Mouse (Mus musculus): Measurements from ENCODE around the gene Suox.
A peak's percentile ranks its signal among the peaks of the same experiment; 100 is the strongest.
"Not testable (repeated sequence)": the region's sequence is repeated elsewhere in the genome, so short reads cannot be mapped to it uniquely, and the experiment has no call there.

Suox gene

DNA sequence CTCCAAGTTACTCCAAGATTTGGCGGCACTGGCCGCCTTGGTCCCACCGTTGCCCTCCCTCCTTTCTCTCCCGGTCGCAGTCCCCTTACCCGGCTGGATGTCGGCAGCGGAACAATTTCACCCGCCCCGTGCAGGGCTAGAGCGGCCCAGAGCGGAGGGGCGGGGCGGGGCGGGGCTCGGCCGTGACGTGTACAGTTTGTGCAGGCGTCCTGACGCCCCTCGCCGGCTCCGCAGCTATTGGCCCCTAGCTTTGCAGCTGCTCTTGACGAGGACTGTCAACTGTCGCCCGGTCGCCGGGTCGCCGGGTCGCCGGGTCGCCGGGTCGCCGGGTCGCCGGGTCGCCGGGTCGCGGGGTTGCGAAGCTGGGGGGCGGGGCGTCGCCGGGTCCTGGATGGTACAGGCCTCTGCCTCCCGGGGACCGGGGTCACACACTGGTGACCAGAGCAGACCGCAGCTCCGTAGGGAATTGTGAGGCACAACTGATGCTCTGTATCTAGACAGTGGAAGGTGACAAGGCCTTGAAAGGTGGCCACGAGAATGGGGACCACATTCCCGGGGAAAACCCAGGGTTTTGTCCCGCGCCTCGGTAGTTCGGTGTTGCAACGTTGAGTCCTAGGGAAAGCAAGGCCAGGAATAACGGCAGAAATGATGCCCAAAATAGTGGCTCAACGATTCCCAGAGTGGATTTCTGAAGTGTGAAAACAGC, at the start of gene Suox:
Gene Suox (minus strand): TSS at position 311 of the 706 bp plus-strand sequence.
- DNase-seq = peak; percentile 85

DNA sequence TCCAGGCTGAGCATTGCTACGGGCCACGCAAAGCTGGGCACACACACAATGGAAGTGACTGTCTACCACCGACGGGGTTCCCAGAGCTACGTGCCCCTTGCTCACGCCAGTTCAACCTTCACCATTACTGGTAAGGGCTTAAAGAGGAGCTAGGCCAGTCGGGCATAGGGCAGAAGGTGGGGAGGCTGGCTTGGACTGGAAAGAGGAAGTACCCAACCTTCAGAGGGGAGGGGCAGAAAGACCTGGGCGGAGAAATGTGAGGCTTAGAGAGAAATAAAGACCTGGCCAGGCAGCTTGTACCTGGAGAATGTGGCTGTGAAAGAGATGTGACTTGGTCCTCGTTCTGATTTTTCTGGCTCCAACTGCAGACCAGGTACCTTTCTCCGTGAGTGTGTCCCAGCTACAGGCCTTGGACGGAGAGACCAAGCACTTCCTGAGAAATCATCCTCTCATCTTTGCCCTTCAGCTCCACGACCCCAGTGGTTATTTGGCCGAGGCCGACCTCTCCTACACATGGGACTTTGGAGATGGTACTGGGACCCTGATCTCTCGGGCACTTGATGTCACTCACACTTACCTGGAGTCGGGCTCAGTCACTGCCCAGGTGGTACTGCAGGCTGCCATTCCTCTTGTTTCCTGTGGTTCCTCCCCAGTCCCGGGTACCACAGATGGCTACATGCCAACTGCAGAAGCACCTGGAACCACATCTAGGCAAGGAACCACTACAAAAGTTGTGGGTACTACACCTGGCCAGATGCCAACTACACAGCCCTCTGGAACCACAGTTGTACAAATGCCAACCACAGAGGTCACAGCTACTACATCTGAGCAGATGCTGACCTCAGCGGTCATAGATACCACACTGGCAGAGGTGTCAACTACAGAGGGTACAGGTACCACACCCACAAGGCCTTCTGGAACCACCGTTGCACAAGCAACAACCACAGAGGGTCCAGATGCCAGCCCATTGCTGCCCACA, 42.0 kb upstream of the Suox start:
- DNase-seq = no peak

DNA sequence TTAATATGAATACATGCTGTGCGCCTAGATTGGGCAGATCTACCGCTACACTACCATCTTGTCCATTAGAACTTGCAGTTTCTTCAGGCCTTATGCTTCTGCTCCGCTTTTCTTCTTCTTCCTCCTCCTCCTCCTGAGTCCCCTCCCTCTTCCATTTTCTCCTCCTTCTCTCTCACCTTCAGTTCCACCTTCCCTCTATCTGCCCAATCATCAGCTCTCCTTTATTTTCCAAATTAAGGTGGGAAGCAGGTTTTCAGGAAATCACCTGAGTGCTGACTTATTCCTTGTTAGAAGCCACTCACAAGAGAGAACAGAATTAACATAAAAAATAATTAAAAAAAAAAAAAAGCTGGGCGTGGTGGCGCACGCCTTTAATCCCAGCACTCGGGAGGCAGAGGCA, 37.4 kb upstream of the Suox start:
- not testable (repeated sequence) for DNase-seq

DNA sequence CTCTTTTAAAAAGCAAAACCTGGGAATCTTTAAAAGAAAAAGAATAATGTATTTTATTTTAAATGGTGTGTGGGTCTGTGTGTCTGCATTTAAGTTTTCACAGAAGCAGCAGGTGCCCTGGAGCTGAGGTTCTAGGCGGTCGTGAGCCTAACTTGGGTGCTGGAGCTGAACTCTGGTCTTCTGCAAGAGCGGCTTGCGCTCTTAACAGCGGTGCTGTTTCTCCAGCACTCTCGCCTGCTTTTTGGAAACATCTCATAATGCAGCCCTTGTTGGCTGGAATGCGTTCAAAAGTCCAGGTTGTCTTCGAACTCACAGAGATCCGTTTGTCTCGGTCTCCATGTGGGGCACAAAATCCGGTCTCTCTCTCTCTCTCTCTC, 31.4 kb upstream of the Suox start:
- DNase-seq = peak; percentile 35

DNA sequence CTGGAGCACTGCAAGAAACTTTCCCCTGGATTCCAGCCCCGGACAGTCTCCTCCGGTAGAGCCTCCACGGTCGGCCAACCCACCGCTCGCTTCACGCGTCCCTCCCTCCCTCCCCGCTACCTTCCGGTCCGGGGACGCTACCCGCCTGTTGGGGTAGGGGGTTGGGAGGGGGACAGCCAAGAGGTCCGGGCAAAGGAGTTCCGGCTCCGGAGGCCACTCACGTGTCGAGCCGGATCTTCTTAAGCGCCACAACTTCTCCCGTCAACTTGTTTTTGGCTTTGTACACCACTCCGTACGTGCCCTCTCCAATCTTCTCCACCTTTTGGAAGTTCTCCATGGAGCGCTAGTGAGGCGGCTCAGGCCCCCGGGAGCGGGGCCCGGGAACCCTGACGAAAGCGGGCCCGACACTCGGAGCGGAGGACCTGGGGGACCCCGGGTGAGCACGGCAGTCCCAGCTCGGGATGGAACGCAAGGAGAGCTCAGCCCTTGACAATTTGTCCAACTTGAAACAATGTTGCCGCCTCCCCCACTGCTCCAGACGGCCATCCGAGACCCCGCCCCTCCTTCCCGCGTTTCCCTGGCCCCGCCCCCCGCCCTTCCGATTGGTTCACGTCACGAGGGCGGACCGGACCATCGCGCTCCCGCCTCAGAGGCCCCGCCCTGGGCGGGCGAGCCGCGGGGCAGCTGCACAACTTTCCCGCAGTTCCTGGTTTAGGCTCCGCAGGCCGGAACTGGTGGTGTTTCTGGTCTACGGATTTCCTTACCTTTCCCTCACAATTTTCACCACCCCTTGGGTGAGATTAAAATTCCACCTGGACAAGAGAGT, 30.8 kb upstream of the Suox start, which contains the start of gene Cdk2:
Gene Cdk2 (minus strand): TSS at position 541 of the 826 bp plus-strand sequence.
- peak; percentile 84 for DNase-seq

DNA sequence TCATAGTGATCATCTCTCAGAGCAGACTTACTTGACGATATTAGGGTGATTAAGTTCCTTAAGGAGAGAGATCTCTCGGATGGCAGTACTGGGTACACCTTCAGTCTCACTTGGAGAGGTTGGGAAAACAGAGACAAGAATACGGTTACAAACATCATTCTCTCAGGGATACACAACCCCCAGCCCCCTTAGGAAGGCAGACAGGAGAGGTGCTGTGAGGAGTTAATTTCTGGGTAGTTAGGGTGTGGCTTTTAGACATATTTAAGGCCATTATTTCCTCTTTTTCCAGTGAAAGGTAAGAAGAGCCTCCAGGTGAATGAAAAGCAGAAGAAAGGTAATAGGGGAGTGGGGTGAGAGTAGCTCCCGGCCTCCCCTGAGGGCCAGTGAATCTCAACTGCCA, 30.0 kb upstream of the Suox start, which contains the start of gene Pmel:
Gene Pmel (plus strand): TSS at position 301 of the 400 bp plus-strand sequence.
- DNase-seq = no peak

DNA sequence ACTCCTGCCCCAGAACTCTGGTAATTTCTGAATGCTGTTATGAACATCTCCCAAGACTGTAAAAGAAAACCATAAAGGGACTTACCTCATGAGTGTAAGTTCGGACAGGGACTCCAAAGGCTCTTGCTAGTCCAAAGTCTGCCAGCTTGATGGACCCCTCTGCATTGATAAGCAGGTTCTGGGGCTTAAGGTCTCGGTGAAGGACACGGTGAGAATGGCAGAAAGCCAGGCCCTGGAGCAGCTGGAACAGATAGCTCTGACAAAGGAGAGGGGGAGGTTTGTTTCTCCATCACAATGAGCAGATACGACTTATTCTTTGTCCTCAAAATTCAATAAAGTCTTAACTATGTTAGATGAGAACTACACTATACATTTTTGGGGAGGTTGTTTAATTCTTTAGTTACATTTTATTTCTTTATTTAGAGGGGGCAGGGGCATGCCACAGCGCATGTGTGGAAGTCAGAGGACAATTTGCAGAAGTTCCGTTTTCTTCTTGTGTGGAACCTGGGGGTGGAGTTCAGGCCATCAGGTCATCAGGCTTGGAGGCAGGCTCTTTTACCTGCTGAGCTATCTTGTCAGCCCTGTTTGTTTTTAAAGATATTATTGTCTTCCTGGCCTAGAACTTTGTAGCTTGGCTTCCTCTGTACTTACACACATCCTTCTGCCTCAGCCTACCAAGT, 28.6 kb upstream of the Suox start:
- no peak for DNase-seq

DNA sequence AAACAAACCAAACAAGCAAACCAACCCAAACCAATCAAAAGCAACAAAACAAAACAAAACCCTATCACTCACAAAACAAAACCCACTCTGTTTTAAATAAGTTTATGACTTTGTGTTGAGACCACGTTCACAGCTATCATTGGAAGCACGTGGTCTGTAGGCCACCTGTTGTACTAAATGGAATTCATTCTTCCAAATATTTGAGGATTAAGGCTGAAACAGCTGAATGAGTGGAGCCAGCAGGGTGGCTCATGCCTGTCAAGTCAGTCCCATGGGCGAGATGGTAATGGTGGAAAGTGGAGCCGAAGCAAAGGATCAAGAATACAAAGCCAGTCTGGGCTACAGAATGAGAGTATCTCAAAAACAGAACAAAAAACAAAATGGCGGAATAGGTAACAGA, 26.8 kb upstream of the Suox start:
- no peak for DNase-seq

DNA sequence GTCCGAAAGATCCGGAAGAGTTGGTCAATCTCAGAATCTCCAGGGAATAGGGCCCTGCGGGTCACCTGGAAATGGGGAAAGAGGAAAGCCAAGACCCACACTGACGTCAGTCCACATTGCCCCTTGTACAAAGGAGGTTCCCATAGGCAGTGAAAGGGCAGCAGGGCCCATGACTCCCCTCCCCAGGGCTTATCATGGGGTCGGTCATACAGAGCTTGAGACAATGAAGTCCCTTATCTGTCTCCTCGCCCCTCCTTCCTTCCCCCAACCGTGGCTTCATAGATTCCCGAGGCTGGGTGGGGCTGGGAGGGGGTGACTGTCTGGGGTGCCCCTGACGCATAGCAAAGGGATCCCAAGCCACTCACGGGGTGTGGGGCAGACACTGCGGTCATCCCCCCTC, 25.7 kb upstream of the Suox start:
- no peak for DNase-seq

DNA sequence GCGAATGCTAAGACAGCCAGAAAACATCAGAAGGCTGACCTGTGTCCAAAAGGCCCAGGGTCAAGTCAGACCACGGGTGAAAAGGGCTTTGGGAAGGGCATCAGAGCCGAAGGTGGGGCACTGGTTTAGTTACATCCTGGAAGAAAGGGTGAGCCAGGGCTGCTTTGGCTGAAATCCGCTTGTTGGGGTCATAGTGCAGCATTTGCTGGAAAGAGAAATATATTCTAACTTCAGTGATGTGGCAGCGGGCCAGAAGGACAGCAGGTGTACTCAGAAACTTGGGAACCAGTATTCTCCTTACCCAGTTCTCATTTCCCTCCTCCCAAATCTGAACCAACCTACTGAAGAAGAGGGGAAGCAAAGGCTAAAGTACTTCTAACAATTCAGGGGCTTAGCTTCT, 25.1 kb upstream of the Suox start:
- peak; percentile 25 for DNase-seq

DNA sequence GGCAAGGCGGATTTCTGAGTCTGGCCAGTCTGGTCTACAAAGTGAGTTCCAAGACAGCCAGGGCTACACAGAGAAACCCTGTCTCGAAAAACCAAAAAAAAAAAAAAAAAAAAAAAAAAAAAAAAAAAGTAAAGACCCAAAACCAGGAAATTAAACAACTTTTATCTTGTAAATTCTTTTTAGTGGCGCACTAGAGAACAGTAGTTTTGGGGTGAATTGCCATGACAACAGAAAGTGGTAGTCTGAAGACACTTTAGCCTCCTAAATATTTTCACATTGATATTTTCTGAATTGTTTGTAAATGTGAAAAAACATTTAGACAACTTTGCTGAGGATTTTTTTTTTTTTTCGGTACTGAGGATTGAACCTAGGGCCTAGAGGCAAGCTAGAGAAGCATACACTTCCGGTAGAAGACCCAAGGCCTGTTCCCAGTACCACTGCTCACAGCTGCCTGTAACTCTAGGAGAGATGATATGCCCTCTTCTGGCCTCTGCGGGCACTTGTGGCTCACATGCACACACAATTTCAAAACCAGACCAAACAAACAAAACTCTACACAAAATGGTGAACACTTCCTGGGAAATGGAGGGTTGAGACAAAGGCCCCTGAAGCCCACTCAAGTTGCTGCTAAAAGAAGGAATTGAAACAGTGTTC, 23.3 kb upstream of the Suox start:
- DNase-seq = peak; percentile 43

DNA sequence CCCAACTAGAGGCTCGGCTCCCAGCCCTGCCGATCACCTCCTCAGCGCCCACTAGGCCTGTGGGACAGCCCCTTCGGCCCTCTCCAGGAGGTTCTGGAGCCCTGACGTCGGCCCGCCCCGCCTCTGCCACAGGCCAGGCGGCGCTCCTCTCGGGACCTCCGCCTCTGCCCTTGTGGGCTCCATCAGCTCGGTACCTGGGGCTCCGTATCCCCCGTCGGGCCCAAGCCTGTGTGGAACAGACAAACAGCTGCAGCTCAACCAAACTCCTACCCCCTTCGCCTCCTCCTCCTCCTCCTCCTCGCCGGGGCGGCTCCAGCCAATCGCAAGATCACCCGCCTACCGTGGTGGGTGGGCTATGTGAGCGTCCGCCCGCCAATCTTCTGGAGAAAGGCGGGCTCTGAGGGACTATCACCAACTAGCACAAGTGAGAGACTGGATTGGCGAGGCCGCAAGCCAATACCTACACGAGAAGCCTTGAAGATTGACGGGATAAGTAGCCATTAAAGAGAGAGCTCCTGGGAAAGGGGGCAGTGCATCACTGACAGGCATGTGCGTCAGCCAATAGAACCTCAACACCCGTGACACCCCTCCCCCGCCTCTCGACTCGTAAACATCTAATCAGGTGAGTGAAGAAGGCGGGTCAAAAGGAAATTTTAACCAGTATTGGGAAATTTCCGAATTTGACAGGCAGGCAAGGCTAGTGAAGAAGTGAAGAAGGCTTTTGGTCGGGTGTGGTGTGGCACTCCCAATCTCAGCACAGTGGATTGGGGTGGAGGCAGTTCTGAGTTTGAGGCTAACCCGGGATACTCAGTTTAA, 22.3 kb upstream of the Suox start, which contains the start of gene Rab5b:
Gene Rab5b (minus strand): TSS at position 273 of the 816 bp plus-strand sequence.
- DNase-seq = peak; percentile 100

DNA sequence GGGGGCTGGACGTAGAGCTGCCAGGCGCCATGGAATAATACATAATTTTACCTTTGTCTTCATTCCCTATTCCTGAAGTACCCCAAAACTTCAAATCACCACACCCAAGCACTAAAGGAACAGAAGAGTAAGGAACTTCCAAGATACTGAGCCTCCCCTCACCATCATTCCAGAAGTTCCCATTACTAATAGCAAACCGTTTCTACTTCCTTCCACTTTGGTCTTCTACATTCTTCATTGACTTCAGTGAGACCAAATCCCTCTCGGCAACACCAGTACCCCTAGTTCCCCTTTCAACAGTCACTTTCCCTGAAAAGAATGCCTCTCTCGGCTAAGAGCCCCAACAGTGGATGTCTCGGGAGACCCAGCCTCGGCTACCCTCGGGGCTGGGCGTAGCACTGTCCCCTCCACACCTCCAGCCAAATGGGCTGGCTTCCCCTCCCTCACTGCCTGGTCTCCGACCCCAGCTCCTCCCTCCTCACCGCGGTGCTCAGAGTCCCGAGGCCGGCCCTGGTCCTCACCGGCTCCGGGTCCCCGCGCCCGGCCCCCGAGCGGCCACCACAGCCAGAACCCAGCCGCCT, 21.6 kb upstream of the Suox start:
- DNase-seq = no peak

DNA sequence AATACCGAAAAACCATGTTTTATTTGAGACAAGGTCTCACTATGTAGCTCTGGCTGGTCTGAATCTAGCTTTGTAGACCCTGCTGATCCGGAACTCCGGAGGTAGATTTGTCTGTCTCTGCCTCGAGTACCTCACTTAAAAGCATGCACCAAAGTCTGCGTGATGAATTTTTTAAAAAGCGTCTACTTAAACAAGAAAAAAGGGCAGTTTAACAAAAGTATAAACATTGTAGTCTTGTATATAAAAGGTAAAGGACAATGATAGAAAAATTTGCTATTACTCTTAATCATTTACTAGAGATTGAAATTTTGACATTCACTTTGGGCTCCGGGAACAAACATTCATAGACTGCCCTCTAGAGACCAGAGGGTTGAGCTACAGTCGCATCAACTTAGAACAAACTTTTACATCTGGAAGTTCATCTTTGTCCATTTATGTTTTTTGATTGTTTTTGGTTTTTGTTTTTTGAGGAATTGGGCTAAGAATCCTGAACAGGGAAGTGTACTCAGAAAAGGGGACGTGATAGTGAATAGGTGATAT, 666 bp upstream of the Suox start:
- peak; percentile 19 for DNase-seq

DNA sequence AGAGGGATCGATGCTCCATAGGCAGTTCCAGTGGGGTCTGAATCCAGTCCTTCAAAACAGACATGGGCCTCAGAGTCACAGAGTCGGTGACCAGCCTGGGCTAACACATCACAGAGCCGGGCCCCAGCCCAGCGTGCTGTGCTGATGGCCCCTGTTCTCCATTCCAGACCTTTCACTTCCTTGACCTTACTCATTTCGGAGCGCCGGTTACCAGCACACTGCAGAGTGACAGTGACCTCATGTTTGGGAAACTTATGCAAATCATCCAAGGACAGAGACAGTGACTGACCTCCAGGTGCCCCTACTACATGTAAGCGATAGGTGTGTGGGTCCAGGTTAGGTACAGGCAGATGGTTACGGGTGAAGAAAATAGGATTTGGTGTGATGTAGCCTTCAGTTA, 2.7 kb downstream of the Suox start:
- DNase-seq = no peak

DNA sequence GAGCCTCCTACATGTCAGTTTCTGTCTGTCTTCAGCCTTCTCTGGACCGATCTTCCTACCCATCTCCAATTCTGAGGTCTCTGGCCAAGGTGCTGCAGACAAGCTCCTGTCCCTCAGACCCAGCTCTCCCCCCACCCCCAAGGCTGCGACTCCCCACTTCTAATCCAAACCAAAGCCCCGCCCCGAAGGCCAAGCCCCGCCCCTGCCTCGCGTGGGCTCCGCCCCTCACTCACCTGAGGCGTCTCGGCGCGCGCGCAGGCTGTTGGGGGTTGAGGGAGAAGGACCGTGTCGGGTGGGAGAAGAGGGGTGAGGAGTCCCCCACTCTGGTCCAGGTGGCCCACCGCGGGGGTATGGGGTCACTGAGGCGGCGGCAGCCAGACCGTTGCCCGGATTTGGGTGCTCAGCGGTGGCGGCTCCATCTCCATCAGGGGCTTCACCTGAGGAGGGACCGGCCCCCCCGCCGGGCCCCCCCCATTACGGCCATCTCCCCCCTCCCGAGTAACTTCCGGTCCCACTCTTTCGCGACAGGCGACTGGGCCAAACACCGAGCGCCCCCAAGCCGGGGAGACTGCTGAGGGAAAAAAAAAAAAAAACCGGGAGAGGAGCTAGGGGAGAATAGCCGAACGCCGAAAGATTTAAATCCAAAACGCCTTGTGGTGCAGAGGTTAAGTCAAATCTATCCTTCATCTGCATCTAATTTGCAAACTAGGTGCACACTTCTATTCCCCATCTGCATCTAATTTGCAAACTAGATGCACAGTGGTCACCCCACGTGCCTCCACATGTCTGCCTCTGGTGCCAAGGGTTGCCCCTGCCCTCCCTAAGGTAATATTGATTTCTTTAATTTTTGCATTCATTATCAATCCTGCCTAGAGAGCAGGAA, 4.8 kb downstream of the Suox start:
- DNase-seq = peak; percentile 88

DNA sequence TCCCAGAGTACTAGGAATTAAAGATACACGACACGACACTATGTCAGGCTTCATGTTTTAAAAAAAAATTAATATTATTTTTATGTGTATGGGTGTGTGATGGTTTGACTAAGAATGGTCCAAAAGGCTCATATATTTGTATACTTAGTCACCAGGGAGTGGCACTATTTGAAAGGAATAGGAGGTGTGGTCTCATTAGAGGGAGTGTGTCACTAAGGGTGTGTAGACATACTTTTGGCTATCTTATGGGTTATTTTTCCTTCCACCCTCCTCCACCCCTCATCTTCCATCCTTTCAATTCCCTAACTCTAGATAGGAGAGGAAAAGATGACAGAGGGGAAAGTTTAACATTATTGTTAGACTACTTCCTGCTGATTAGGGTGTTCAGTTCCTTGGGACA, 8.1 kb downstream of the Suox start:
- no peak for DNase-seq

DNA sequence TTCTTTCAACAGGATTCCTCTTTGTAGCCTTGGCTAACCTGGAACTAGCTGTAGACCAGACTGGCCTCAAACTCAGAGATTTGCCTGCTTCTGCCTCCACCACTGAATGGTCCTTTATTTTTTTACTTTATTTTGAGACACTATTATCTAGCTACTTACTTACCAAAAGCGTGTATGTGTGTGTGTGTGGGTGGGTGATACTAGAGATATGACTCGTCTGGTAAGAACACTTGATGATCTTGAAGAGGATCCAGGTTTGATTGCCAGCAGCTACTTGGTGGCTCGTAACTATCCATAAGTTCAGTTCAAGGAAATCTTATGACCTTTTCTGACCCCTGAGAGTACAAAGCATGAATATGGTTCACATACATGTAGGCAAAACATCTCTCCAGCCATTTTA, 8.6 kb downstream of the Suox start:
- no peak for DNase-seq

DNA sequence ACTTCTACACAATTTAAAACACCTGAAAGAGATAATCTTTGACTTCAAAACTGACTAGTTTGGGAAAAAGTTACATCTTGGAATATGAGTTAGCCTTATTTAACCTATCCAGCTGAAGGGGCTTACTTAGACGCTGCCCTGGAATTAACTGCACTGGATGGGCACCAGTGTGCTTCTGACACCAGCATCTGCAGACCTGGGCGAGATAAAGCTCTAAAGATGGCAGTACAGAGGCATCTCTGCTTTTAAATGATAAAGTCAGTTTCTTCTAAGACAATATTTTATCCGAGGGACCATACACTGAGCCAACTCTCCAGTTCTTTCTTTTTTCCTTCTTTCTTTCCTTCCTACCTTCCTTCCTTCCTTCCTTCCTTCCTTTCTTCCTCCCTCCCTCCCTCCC, 9.1 kb downstream of the Suox start:
- no peak for DNase-seq
